Mouse (Mus musculus) retina, postnatal 1 day (tissue): Measurements from ENCODE around the gene B430218F22Rik.
"Not testable (repeated sequence)": the region's sequence is repeated elsewhere in the genome, so short reads cannot be mapped to it uniquely, and the experiment has no call there.

Source experiments
- DNase-seq: peaks from one replicate; pipeline ENCODE4 v3.0.0-alpha.2; 2012

The B430218F22Rik gene

GRCm38 (mm10) chr13:118386511-118387447 is at the start of gene B430218F22Rik, which contains the start of gene Mrps30:
Gene B430218F22Rik, plus strand, starts transcription at chr13:118386630.
Gene Mrps30, minus strand, starts transcription at chr13:118387252.
- peak; percentile 99 for DNase-seq

- peak; percentile 68 for DNase-seq
Measured at GRCm38 (mm10) chr13:118350257-118350656, 36.2 kb upstream of the B430218F22Rik start.

- DNase-seq, result no peak
Measured at GRCm38 (mm10) chr13:118350870-118351269, 35.6 kb upstream of the B430218F22Rik start.

- no peak for DNase-seq
Measured at GRCm38 (mm10) chr13:118363342-118363741, 23.1 kb upstream of the B430218F22Rik start.

- DNase-seq, result no peak
Measured at GRCm38 (mm10) chr13:118365774-118366173, 20.7 kb upstream of the B430218F22Rik start.

- DNase-seq, result no peak
Measured at GRCm38 (mm10) chr13:118372871-118373270, 13.6 kb upstream of the B430218F22Rik start.

GRCm38 (mm10) chr13:118379155-118379554 is 7.3 kb upstream of the B430218F22Rik start:
- peak; percentile 64 for DNase-seq

GRCm38 (mm10) chr13:118380381-118380780 is 6.0 kb upstream of the B430218F22Rik start:
- DNase-seq, result no peak

GRCm38 (mm10) chr13:118387448-118387801 is 995 bp downstream of the B430218F22Rik start:
- DNase-seq, result not testable (repeated sequence)

- no peak for DNase-seq
Measured at GRCm38 (mm10) chr13:118395803-118396202, 9.4 kb downstream of the B430218F22Rik start.

GRCm38 (mm10) chr13:118400340-118400739 is 13.9 kb downstream of the B430218F22Rik start:
- no peak for DNase-seq

- DNase-seq, result peak; percentile 77
Measured at GRCm38 (mm10) chr13:118403544-118403943, 17.1 kb downstream of the B430218F22Rik start.

GRCm38 (mm10) chr13:118411297-118411992 is 25.0 kb downstream of the B430218F22Rik start:
- DNase-seq, result no peak

- no peak for DNase-seq
Measured at GRCm38 (mm10) chr13:118418163-118418562, 31.7 kb downstream of the B430218F22Rik start.

GRCm38 (mm10) chr13:118420408-118420807 is 34.0 kb downstream of the B430218F22Rik start:
- DNase-seq, result no peak

GRCm38 (mm10) chr13:118420847-118421246 is 34.4 kb downstream of the B430218F22Rik start:
- DNase-seq, result no peak
